Mouse (Mus musculus) cerebellum, adult 9-10 months (tissue): ENCODE measurements around the gene Commd4.

Experiments
- DNase-seq: peaks from one replicate; pipeline ENCODE4 v3.0.0; 2022

Commd4 gene

DNA sequence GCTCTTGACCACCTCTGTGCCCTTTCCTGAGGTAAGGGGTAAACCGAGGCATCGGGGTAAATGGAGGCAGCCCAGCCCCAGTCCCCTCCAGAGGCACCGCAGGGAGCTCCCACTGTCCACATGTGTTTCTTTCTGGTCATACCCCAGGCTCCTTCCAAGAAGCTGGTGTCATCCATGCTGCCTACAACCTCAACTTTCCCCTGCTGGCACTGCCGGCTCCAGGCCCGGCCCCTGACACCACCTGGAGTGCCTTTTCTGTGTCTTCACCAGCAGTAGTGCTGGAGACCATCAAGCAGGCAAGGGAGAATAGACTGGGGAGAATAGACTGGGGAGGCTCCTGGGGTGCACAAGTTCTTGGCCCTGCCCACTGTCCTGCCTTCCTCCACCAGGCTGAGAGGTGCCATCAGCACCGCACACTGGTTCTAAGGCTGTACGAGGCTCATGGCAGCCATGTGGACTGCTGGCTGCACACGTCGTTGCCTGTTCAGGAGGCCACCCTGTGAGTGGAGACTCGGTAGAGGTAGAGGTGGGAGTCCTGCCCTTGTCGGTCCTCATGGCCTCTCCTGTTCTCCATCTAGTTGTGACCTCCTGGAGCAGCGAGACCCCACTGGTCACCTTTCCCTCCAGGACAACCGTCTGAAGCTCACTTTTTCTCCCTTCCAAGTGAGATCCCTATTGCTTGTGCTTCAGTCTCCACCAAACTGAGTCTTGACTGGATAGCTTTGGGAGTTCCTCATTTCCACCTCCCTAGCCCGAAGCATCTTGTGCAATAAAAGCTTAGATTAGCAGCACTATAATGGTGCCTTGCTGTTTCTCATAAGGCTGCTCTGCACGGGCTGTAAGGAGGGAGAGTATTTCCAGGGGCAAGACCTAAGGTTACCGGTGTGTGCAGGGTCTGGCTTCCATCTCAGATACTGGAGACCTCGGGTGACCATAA is 16.4 kb downstream of the Commd4 start:
- peak; percentile 10 for DNase-seq

DNA sequence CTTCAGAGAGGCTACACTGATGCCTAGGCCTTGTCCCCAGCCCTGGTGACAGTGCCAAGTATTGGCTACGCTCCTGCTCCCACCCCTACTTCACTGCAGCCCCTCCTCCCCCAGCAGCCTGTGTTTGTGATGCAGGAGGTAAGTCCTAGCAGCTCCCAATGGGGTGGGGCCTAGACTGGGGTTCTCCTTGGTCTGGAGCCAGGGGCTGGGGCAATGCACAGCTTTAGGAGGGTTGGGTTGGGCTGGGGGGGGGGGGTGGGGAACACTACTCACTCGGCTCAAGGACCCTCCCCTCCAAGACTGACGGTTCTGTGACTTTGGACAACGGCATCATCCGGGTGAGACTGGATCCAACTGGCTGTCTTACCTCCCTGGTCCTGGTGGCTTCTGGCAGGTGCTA is 18.6 kb downstream of the Commd4 start:
- DNase-seq = no peak

DNA sequence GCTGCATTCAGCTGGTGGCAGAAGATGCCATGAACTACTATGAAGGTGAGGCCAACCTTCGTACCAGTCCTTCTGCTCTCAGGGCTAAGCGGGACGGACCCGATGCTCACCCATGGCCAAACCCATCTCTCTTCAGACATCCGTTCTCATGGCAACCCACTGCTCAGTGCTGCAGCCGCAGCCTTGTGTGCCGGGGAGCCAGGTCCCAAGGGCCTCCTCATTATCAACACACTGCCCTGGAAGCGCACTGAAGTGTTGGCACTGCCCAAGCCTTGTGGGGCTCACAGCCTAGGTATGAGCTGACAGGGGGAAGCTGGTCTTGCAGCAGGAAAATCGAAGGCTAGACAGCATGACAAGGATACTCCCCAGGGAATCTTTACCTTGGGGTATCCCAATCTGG is 19.0 kb downstream of the Commd4 start:
- no peak for DNase-seq

DNA sequence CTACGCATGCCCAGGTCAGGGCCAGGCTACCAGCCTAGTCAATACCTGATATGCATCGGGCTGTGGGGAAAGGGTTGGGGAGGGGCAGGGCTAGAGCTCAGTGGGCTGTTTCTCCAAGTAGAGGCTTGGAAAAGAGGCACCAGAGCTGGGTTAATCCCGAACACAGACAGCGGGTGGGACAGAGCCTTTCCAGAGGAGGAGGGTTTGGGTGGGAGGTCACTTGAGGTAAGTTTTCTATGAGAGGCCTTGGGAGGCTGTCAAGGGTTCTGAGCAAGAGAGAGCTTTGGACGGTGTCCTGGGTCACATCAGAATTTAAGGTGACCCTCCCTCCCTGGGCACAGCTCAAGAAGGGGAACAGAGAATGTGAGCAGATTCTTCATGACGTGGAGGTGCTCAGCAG is 19.6 kb downstream of the Commd4 start:
- no peak for DNase-seq

DNA sequence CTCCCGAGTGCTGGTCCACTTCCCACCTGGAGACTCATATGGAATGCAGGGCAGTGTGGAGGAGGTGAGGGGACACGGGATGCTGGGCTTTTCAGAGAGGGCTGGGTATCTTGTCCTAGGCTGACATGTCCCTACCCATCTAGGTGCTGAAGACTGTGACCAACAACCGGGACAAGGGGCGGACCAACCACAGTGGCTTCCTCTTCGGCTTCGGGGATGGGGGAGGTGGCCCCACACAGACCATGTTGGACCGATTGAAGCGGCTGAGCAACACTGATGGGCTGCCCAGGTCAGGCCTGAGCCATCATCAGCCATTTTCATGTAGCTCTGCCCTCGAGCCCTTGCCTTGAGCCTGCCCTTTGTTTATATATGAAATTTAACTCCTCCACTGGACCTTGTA is 20.4 kb downstream of the Commd4 start:
- DNase-seq = no peak

DNA sequence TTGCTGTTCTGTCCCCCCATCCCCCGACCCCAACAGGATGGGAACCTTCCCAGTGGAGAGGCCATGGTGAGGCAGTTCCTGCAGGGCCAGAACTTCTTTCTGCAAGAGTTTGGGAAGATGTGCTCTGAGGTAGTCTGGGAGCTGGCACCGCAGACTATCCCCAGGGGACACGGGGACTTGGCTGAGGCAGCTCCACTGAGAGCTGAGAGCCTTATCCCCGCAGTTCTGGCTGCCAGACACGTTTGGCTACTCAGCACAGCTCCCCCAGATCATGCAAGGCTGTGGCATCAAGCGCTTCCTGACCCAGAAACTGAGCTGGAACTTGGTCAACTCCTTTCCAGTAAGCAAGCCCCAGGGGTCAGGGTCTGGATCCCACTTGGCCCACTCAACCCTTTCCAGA is 20.9 kb downstream of the Commd4 start:
- DNase-seq = no peak

DNA sequence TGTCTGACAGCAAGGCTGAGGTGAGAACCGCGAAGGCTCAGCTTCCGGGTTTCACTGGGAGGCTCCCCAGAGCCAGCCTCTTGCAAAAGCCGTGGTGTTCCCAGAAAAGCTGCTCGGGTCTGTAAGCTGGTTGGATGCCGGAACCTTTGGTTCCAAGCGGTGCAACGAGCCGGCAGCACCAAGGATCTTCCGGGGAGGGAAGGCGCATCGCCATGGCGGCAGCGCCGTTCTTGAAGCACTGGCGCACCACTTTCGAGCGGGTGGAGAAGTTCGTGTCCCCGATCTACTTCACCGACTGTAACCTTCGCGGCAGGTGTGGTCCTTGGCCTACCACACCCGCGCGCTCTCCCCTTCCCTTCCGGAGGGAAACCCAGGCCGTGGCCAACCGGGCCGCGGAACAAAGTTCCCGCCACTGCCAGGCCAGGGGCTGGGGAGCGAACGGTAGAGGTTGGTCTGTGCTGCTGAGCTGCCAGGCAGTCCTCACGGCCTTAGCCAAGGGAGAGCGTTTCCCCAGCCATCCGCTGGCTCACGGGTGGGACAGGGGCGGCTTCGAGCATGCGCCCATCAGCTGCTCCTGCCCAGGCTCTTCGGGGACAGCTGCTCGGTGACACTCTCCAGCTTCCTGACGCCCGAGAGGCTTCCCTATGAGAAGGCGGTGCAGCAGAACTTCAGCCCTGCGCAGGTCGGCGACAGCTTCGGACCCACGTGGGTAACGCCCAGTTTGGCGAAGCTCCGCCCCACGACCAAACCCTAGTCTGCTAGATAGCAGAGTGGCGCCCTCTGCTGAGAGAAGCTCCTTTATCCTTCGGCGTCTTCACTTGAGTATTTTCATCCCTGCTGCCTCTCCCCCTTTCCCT is 27.3 kb downstream of the Commd4 start, which contains the start of gene Man2c1:
Man2c1 (plus strand) TSS at position 114 of the 857 bp plus-strand sequence.
- DNase-seq = peak; percentile 95

DNA sequence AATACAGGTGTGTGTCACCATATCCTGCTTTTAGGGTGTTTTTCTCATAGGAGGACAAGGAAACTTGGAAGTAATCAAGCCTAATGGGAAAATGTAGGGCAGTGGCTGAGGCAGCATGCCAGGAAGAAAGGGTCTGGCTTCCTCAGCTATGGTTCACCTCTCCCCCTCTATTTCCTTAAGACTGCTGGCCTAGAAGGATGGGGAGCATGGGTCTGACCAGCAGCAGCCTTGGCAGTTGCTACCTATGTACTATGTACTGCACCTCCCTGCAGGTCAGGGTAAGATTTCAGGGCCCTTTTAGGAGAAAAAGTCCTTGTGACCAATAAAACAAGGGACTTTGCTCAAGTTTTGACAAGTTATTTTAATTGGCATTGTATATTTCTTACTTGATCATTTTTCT is 28.5 kb downstream of the Commd4 start:
- DNase-seq = no peak

DNA sequence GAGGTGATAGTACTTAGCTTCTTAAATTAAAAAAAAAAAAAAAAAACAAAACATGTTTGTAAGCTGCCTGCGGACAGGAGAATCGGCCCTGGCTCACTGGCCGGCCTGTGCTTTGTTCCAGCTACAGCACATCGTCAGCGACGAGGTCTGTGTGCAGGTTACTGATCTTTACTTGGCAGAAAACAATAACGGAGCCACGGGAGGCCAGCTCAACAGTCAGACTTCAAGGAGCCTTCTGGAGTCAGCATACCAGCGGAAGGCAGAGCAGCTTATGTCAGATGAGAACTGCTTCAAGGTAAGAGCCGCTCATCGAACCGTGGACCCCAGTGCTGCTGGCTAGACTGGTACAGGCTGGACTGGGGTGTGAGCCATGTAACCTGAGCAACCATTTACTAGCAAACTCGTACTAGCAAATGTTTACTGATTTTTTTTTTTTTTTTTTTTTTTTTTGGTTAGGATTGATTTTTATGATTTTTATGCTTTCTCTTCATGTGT is 40.8 kb downstream of the Commd4 start:
- no peak for DNase-seq
